Mouse (Mus musculus): ENCODE results near the gene Ass1. TPM values are rescaled to one million over a fixed set of nuclear protein-coding genes. Genes with fewer than 3 reads are reported as not detected.
A peak's percentile ranks its signal among the peaks of the same experiment; 100 is the strongest.

The Ass1 gene
- total and polyA plus RNA-seq, 2 experiments = 3,064 to 3,470 TPM

DNA sequence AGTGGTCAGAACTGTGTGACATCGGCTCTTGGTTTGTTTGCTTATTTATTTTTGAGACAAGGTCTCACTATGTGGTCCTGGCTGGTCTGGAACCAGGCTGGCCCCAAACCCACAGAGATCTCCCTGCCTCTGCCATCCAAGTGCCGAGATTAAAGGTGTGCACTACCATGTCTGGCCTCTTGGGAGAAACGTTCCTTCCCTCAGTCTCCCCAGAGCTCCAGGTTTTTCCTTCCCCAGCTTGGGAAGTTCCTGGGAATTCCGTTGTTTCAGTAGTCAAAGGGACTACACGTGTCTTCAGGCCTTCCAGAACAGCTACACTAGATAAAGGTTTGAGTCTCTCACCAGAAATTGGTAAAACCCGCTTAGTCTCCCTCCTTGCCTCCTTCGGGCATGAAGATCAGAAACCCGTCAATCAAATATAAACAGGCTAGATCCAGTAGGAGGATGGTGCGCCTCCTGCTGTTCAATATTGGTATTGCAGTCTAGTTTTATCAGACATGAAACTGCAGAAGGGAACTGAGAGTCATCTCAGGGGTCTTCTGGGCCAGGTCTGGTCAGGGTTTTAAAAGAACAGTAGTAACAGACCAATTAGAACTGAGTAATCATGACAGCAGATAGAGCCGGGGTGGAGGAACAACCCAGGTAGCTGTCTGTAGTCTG, 2.5 kb downstream of the Ass1 start:
- Histone ChIP-seq H3K9ac (ENCODE audit: low read depth, low read length) (peak overlapping the region; percentile 93), H3K79me2 (ENCODE audit: control insufficient read depth, insufficient read depth, low read length) (peaks cover 14% of the 10 kb centered on the region; the same call in 1 of the 2 replicates), H3K4me1 (ENCODE audit: control insufficient read depth, insufficient read depth, low read length) (peaks cover 32% of the 10 kb centered on the region), H3K4me3 (ENCODE audit: insufficient read depth, low read depth, low read length) (peak overlapping the region; percentile 76), H3K27me3 (ENCODE audit: control insufficient read depth, insufficient read depth, low read length) (no peaks in the 10 kb centered on the region), H3K27ac (replicated peaks; ENCODE audit: insufficient read depth, low read depth, low read length) (peak overlapping the region; percentile 82), H3K36me3 (ENCODE audit: control insufficient read depth, insufficient read depth, low read length) (peaks cover 45% of the 10 kb centered on the region)
- 17% methylated on average over 10 of the region's 10 CpGs for WGBS
- TF ChIP-seq POLR2A (IDR thresholded peaks at IDR 0.05; ENCODE audit: extremely low read depth, insufficient read depth, low read length) (0 out of 2 replicates have a peak, but pooled peaks have one; percentile 9), CTCF (IDR thresholded peaks at IDR 0.05; ENCODE audit: low read depth, low read length) (peak; percentile 45)
- DNase-seq (ENCODE audit: extremely low read depth, low read depth, low spot score) = peak; percentile 55

DNA sequence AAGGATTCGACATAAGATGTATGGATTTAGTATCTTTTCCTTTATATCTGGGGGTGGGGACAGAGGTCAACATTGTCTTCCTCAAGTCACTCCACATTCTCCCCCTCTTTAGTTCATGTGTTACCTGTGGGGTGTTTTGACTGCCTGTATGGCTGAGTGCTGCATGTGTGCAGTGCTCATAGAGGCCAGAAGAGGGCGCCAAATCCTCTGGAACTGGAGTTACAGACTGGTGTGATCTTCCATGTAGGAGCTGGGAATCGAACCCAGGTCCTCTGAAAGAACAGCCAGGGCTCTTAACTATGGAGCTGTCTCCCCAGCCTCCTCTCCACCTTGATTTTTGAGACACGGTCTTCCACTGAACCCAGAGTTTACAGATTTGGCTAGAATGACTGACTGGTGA, 3.9 kb downstream of the Ass1 start:
- DNase-seq (ENCODE audit: extremely low read depth, low read depth, low spot score) = peak; percentile 70
- Histone ChIP-seq H3K79me2 (ENCODE audit: control insufficient read depth, insufficient read depth, low read length) (peaks cover 14% of the 10 kb centered on the region; the same call in 1 of the 2 replicates), H3K4me1 (ENCODE audit: control insufficient read depth, insufficient read depth, low read length) (peaks cover 28% of the 10 kb centered on the region), H3K27ac (replicated peaks; ENCODE audit: insufficient read depth, low read depth, low read length) (no peak overlapping the region), H3K4me3 (ENCODE audit: insufficient read depth, low read depth, low read length) (peak overlapping the region; percentile 52), H3K9ac (ENCODE audit: low read depth, low read length) (no peak overlapping the region; the same call in 1 of the 2 replicates), H3K27me3 (ENCODE audit: control insufficient read depth, insufficient read depth, low read length) (no peaks in the 10 kb centered on the region), H3K36me3 (ENCODE audit: control insufficient read depth, insufficient read depth, low read length) (peaks cover 52% of the 10 kb centered on the region)
- TF ChIP-seq POLR2A (IDR thresholded peaks at IDR 0.05; ENCODE audit: extremely low read depth, insufficient read depth, low read length) (no peak), CTCF (IDR thresholded peaks at IDR 0.05; ENCODE audit: low read depth, low read length) (peak; percentile 70)
- WGBS = 44% methylated on average over 4 of the region's 4 CpGs

DNA sequence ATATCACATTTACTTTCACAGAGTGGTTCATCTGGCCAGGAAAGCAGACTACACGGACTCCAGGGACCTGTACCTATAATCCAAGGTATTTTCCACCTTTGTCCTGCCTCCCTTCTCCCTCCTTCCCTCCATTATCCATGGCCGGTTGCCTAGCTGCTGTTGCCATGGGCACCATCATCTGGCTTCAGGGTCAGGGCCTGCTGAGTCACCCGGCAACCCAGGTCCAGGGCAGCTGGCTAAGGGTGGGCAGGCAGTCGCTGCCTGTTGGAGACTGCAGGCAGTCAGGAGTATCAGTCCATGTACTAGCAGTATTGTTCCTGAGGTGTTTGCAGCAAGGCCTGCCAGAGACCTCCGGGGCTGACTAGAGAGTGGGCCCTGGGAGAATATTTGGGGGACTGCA, 4.7 kb downstream of the Ass1 start:
- Histone ChIP-seq H3K27ac (replicated peaks; ENCODE audit: insufficient read depth, low read depth, low read length) (no peak overlapping the region; the same call in 1 of the 2 replicates), H3K27me3 (ENCODE audit: control insufficient read depth, insufficient read depth, low read length) (no peaks in the 10 kb centered on the region), H3K9ac (ENCODE audit: low read depth, low read length) (peak overlapping the region; percentile 29), H3K36me3 (ENCODE audit: control insufficient read depth, insufficient read depth, low read length) (peaks cover 59% of the 10 kb centered on the region), H3K79me2 (ENCODE audit: control insufficient read depth, insufficient read depth, low read length) (peaks cover 14% of the 10 kb centered on the region; the same call in 1 of the 2 replicates), H3K4me1 (ENCODE audit: control insufficient read depth, insufficient read depth, low read length) (peaks cover 30% of the 10 kb centered on the region), H3K4me3 (ENCODE audit: insufficient read depth, low read depth, low read length) (peak overlapping the region; percentile 52)
- WGBS = 40% methylated on average over 5 of the region's 5 CpGs
- TF ChIP-seq CTCF (IDR thresholded peaks at IDR 0.05; ENCODE audit: low read depth, low read length) = no peak
- 0 out of 2 replicates have a peak, but pooled peaks have one; percentile 20 for TF ChIP-seq POLR2A (IDR thresholded peaks at IDR 0.05; ENCODE audit: extremely low read depth, insufficient read depth, low read length)
- no peak for DNase-seq (ENCODE audit: extremely low read depth, low read depth, low spot score)

DNA sequence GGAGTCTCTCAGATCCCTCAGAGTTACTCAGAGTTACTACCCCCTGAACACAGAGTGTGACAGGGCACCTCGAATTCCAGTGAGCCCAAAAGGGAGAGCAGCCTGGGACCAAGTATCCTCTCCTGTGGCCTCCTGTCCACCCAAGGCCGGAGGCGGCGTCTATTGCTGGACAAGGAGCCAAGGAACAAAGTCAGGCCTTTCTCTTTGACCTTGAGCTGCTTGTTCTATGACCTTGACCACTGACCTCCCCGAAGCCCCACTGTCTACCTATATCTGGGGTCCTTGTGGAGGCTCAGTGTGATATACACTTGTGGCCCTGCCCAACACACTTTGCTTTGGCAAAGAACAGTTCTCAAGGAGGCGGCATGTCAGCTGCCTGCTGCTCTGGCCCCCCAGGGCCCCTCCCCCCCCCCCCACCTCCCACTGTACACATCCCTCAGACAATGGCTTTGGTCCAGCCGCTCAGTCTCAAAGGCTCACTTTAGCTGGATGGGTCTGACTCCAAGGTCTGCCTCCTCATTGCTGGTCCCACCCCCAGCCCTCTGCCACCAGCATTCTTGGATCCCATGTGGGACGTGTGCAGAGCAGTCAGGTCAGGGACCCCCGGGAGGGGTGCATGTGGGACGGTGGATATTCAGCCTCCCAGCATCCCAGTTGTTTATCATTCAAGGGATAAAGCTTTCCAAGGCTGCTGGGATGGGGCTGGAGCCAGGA, 6.3 kb downstream of the Ass1 start:
- H3K4me3 ChIP-seq (ENCODE audit: insufficient read depth, low read depth, low read length) = peak overlapping the region; percentile 41
- peaks cover 8% of the 10 kb centered on the region; the same call in 1 of the 2 replicates for H3K79me2 ChIP-seq (ENCODE audit: control insufficient read depth, insufficient read depth, low read length)
- peaks cover 71% of the 10 kb centered on the region for H3K36me3 ChIP-seq (ENCODE audit: control insufficient read depth, insufficient read depth, low read length)
- H3K4me1 ChIP-seq (ENCODE audit: control insufficient read depth, insufficient read depth, low read length) = peaks cover 30% of the 10 kb centered on the region
- TF ChIP-seq CTCF (IDR thresholded peaks at IDR 0.05; ENCODE audit: low read depth, low read length) (no peak), POLR2A (IDR thresholded peaks at IDR 0.05; ENCODE audit: extremely low read depth, insufficient read depth, low read length) (no peak)
- peak overlapping the region; percentile 8; the same call in 1 of the 2 replicates for H3K27ac ChIP-seq (replicated peaks; ENCODE audit: insufficient read depth, low read depth, low read length)
- H3K9ac ChIP-seq (ENCODE audit: low read depth, low read length) = peak overlapping the region; percentile 37
- peak; percentile 56 for DNase-seq (ENCODE audit: extremely low read depth, low read depth, low spot score)
- H3K27me3 ChIP-seq (ENCODE audit: control insufficient read depth, insufficient read depth, low read length) = no peaks in the 10 kb centered on the region
- WGBS = 47% methylated on average over 10 of the region's 10 CpGs

DNA sequence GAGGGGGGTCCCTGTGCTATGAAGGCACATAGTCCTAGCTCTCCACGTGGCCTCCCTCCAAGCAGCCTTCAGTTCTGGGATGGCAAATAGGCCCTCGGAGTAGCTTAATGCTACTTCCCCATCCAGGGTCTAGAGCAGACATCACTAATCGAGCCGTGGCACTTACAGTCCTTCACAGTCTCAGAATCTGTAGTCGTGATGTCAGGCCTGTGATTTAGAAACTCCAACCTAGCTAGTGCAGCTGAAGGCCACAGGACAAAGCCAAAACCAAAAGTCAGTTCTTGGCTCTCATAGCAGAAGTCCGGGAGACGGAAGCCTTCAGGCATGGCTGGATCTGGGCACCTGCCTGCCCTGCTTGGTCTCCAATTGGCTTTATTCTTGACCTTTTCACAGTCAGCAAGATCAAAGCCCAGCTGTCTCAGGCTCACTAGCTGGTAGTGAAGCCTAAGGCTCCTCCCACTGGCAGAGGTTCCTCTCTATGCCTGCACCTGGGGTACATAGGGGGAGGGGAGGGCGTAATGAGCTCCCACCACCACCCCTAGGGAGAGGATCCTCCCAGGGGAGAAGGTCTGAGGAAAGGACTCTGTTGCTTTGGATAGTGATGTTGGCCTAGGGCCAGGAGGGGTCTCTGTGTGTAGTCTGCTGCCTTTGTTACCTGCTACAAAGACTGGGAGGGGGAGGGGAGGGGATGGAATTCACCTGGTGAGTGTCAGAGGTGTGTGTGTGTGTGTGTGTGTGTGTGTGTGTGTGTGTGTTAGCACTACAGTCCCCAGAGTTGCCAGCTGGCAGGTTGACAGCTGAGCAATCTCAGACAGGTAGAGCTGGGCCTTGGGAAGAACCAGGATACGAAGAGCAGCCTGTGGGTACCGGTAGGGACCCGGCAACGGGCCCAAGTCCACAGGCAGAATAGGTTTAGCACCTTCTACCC, 7.5 kb downstream of the Ass1 start:
- DNase-seq (ENCODE audit: extremely low read depth, low read depth, low spot score) = peak; percentile 63
- Histone ChIP-seq H3K27me3 (ENCODE audit: control insufficient read depth, insufficient read depth, low read length) (no peaks in the 10 kb centered on the region), H3K27ac (replicated peaks; ENCODE audit: insufficient read depth, low read depth, low read length) (peak overlapping the region; percentile 20; the same call in 1 of the 2 replicates), H3K4me1 (ENCODE audit: control insufficient read depth, insufficient read depth, low read length) (peaks cover 30% of the 10 kb centered on the region), H3K4me3 (ENCODE audit: insufficient read depth, low read depth, low read length) (peak overlapping the region; percentile 41; the same call in 1 of the 2 replicates), H3K9ac (ENCODE audit: low read depth, low read length) (peak overlapping the region; percentile 14), H3K36me3 (ENCODE audit: control insufficient read depth, insufficient read depth, low read length) (peaks cover 81% of the 10 kb centered on the region), H3K79me2 (ENCODE audit: control insufficient read depth, insufficient read depth, low read length) (peaks cover 4% of the 10 kb centered on the region; the same call in 1 of the 2 replicates)
- TF ChIP-seq POLR2A (IDR thresholded peaks at IDR 0.05; ENCODE audit: extremely low read depth, insufficient read depth, low read length) (0 out of 2 replicates have a peak, but pooled peaks have one; percentile 7), CTCF (IDR thresholded peaks at IDR 0.05; ENCODE audit: low read depth, low read length) (no peak)
- 46% methylated on average over 12 of the region's 12 CpGs for WGBS

All from liver, adult 2 months (tissue).